Mouse (Mus musculus) forebrain, embryonic 16.5 days (tissue): ENCODE data around the gene Trim28. TPM values are rescaled to one million over a fixed set of nuclear protein-coding genes. Genes with fewer than 3 reads are reported as not detected.

Source experiments
- ATAC-seq: fragments of 200-750 bp; cut with Nextera tagmentation; 2 replicates; pipeline ENCODE4 v1.8.0; 2017; ENCODE audit warnings: mild to moderate bottlenecking, moderate library complexity
- H3K27ac ChIP-seq: fragments of 300-500 bp; sonication (generic); 2 replicates; pipeline ENCODE4 v1.5.1; 2014; ENCODE audit warnings: low read length, control low read depth
- H3K27me3 ChIP-seq: fragments of 300-500 bp; sonication (generic); replicated peaks from 2 replicates; pipeline ENCODE4 v1.6.1; 2014; ENCODE audit warnings: low read length; ENCODE audit not compliant: control insufficient read depth, insufficient read depth
- H3K36me3 ChIP-seq: fragments of 300-500 bp; sonication (generic); 2 replicates; pipeline ENCODE4 v1.6.1; 2014; ENCODE audit not compliant: control insufficient read depth, insufficient read depth
- H3K4me1 ChIP-seq: fragments of 300-500 bp; sonication (generic); replicated peaks from 2 replicates; pipeline ENCODE4 v1.6.1; 2014; ENCODE audit warnings: low read length; ENCODE audit not compliant: control insufficient read depth, insufficient read depth
- H3K4me2 ChIP-seq: fragments of 300-500 bp; sonication (generic); 2 replicates; pipeline ENCODE4 v1.6.1; 2014; ENCODE audit warnings: mild to moderate bottlenecking, low read length, control low read depth
- H3K4me3 ChIP-seq: fragments of 300-500 bp; sonication (generic); replicated peaks from 2 replicates; pipeline ENCODE4 v1.5.1; 2014; ENCODE audit warnings: mild to moderate bottlenecking, low read length, control low read depth
- H3K9ac ChIP-seq: fragments of 300-500 bp; sonication (generic); replicated peaks from 2 replicates; pipeline ENCODE4 v1.6.1; 2014; ENCODE audit warnings: low read depth, low read length, control low read depth
- H3K9me3 ChIP-seq: fragments of 300-500 bp; sonication (generic); 2 replicates; pipeline ENCODE4 v1.6.1; 2016; ENCODE audit warnings: low read length; ENCODE audit not compliant: control insufficient read depth
- WGBS: fragments of 180-500 bp; shearing (Covaris S2); extraction: QIAGEN DNeasy Blood & Tissue Kit; methylation state at CpG from one replicate; pipeline ENCODE4 v1.1.7; 2014; 5-methylcytosine and 5-hydroxymethylcytosine counted together
- polyA plus RNA-seq: library from polyadenylated mRNA; unstranded; fragments of >200 nt; fragmentation: Nextera tagmentation; extraction: Ambion mirVana; gene quantifications from 2 replicates; pipeline ENCODE4 v1.2.1, GENCODE M21; 2015

Trim28 gene
- 230 and 237 TPM in 2 replicates for polyA plus RNA-seq

GRCm38 (mm10) chr7:12998851-12999250, at the start of gene Trim28:
Gene Trim28, plus strand, starts transcription at chr7:12999114.
- no peaks in the 10 kb centered on the region for H3K27me3 ChIP-seq
- H3K36me3 ChIP-seq: no peaks in the 10 kb centered on the region
- no peak within 1 kb of the TSS for H3K27ac ChIP-seq
- no peaks in the 10 kb centered on the region for H3K9me3 ChIP-seq
- H3K4me2 ChIP-seq: no peak within 1 kb of the TSS
- no peak for ATAC-seq
- 82% methylated on average over 3 of the region's 3 CpGs for WGBS
- no peak within 1 kb of the TSS for H3K4me3 ChIP-seq
- H3K9ac ChIP-seq: no peak within 1 kb of the TSS
- H3K4me1 ChIP-seq: no peaks in the 10 kb centered on the region

GRCm38 (mm10) chr7:12949872-12950229, 49.1 kb upstream of the Trim28 start:
- no peaks in the 10 kb centered on the region for H3K36me3 ChIP-seq
- H3K9me3 ChIP-seq: no peaks in the 10 kb centered on the region
- peak overlapping the region; percentile 95 for H3K4me2 ChIP-seq
- H3K27ac ChIP-seq: peak overlapping the region; percentile 80
- H3K27me3 ChIP-seq: no peaks in the 10 kb centered on the region
- peaks cover 10% of the 10 kb centered on the region for H3K4me1 ChIP-seq
- peak overlapping the region; percentile 67 for H3K9ac ChIP-seq
- 0 out of 2 replicates have a peak, but pooled peaks have one; percentile 2 for ATAC-seq
- 15% methylated on average over 16 of the region's 16 CpGs for WGBS
- peak overlapping the region; percentile 62 for H3K4me3 ChIP-seq

GRCm38 (mm10) chr7:12954896-12955295, 44.0 kb upstream of the Trim28 start:
- Histone ChIP-seq H3K4me3 (no peak overlapping the region), H3K4me2 (no peak overlapping the region), H3K9ac (no peak overlapping the region), H3K4me1 (peaks cover 4% of the 10 kb centered on the region), H3K36me3 (no peaks in the 10 kb centered on the region), H3K27ac (no peak overlapping the region), H3K9me3 (no peaks in the 10 kb centered on the region), H3K27me3 (no peaks in the 10 kb centered on the region)
- 46% methylated on average over 3 of the region's 3 CpGs for WGBS
- no peak for ATAC-seq

- no peak for ATAC-seq
- 70% methylated on average over 5 of the region's 5 CpGs for WGBS
- Histone ChIP-seq H3K9ac (no peak overlapping the region), H3K4me1 (peaks cover 5% of the 10 kb centered on the region), H3K27me3 (no peaks in the 10 kb centered on the region), H3K27ac (no peak overlapping the region), H3K9me3 (no peaks in the 10 kb centered on the region), H3K4me3 (no peak overlapping the region), H3K4me2 (no peak overlapping the region), H3K36me3 (no peaks in the 10 kb centered on the region)
These were observed 41.4 kb upstream of the Trim28 start for GRCm38 (mm10) chr7:12957511-12957910.

GRCm38 (mm10) chr7:12958948-12959347, 40.0 kb upstream of the Trim28 start:
- Histone ChIP-seq H3K4me2 (no peak overlapping the region), H3K27ac (no peak overlapping the region), H3K36me3 (no peaks in the 10 kb centered on the region), H3K9ac (no peak overlapping the region), H3K9me3 (no peaks in the 10 kb centered on the region), H3K4me1 (peaks cover 5% of the 10 kb centered on the region), H3K4me3 (no peak overlapping the region), H3K27me3 (no peaks in the 10 kb centered on the region)
- 86% methylated on average over 4 of the region's 4 CpGs for WGBS
- no peak for ATAC-seq

GRCm38 (mm10) chr7:12959718-12960117, 39.2 kb upstream of the Trim28 start:
- Histone ChIP-seq H3K4me2 (no peak overlapping the region), H3K4me3 (no peak overlapping the region), H3K4me1 (peaks cover 6% of the 10 kb centered on the region), H3K36me3 (no peaks in the 10 kb centered on the region), H3K9me3 (no peaks in the 10 kb centered on the region), H3K27ac (no peak overlapping the region), H3K27me3 (no peaks in the 10 kb centered on the region), H3K9ac (no peak overlapping the region)
- WGBS: 16% methylated on average over 4 of the region's 4 CpGs
- no peak for ATAC-seq

GRCm38 (mm10) chr7:12961511-12962141, 37.3 kb upstream of the Trim28 start:
- Histone ChIP-seq H3K4me3 (peak overlapping the region; percentile 57), H3K27ac (peak overlapping the region; percentile 92), H3K9ac (peak overlapping the region; percentile 69), H3K36me3 (no peaks in the 10 kb centered on the region), H3K27me3 (no peaks in the 10 kb centered on the region), H3K4me2 (peak overlapping the region; percentile 61), H3K9me3 (no peaks in the 10 kb centered on the region), H3K4me1 (peaks cover 15% of the 10 kb centered on the region)
- ATAC-seq: peak; percentile 85
- 1% methylated on average over 29 of the region's 29 CpGs for WGBS

- Histone ChIP-seq H3K4me3 (peak within 1 kb of the TSS; percentile 70), H3K9me3 (no peaks in the 10 kb centered on the region), H3K27me3 (no peaks in the 10 kb centered on the region), H3K36me3 (peaks cover 13% of the 10 kb centered on the region), H3K27ac (peak within 1 kb of the TSS; percentile 76), H3K4me2 (peak within 1 kb of the TSS; percentile 82), H3K9ac (peak within 1 kb of the TSS; percentile 85), H3K4me1 (peaks cover 24% of the 10 kb centered on the region)
- ATAC-seq: peak; percentile 92
- 0% methylated on average over 23 of the region's 23 CpGs for WGBS
These were observed 33.2 kb upstream of the Trim28 start, which contains the start of gene Zfp324 for GRCm38 (mm10) chr7:12965678-12966091. Gene Zfp324, plus strand, starts transcription at chr7:12965838.

DNA sequence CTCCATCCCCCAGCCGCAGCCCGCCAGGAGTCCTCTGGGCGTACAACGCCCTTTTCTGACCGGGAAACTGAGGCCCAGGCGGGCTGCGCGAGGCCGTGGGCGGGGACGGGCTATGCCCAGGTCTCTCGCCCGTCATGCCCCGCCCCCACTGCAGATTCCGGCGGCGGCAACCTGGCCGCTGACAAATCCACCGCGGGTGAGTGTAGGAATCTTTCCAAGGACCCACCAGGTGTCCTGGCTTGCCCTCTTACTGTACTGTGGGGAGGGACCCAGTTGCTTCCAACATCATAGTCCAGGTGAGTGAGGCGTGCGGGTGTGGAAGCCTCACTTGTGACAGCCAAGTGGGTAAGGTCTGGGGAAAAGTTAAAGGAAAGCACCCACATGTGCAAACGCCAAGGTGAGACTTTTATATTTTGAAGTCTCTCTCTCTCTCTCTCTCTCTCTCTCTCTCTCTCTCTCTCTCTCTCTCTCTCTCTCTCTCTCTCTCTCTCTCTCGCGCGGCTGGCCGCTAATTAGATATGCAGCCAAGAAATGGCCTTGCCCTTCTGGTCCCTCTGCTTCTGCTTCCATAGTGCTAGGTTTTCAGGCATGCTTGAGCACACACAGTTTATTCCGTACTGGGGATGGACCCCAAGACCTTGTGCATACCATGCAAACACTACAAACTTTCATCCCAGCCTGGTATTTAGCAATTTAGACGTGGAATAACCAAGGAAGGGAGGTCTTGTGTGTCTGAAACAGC, 32.6 kb upstream of the Trim28 start:
- Histone ChIP-seq H3K36me3 (peaks cover 19% of the 10 kb centered on the region), H3K4me2 (peak overlapping the region; percentile 82), H3K27ac (peak overlapping the region; percentile 76), H3K9ac (peak overlapping the region; percentile 85), H3K4me3 (peak overlapping the region; percentile 70), H3K27me3 (no peaks in the 10 kb centered on the region), H3K4me1 (peaks cover 19% of the 10 kb centered on the region), H3K9me3 (no peaks in the 10 kb centered on the region)
- peak; percentile 41 for ATAC-seq
- under 1% methylated on average over 26 of the region's 29 CpGs for WGBS
